Mouse (Mus musculus): ENCODE measurements around the gene C2cd2.

Gene C2cd2

GRCm38 (mm10) chr16:97815269-97815668, 147.1 kb downstream of the C2cd2 start:
- no peak for DNase-seq (ENCODE audit: low read depth, low spot score)

- DNase-seq (ENCODE audit: low read depth, low spot score) = no peak
Measured at GRCm38 (mm10) chr16:97814060-97814459, 148.3 kb downstream of the C2cd2 start.

- no peak for DNase-seq (ENCODE audit: low read depth, low spot score)
Measured at GRCm38 (mm10) chr16:97808881-97809280, 153.5 kb downstream of the C2cd2 start.

- DNase-seq (ENCODE audit: low read depth, low spot score) = no peak
Measured at GRCm38 (mm10) chr16:97805646-97806045, 156.8 kb downstream of the C2cd2 start.

Data from ES-CJ7 (cell line).